21 mouse cellular contexts compared by ENCODE assay signal in the genomic region with DNA sequence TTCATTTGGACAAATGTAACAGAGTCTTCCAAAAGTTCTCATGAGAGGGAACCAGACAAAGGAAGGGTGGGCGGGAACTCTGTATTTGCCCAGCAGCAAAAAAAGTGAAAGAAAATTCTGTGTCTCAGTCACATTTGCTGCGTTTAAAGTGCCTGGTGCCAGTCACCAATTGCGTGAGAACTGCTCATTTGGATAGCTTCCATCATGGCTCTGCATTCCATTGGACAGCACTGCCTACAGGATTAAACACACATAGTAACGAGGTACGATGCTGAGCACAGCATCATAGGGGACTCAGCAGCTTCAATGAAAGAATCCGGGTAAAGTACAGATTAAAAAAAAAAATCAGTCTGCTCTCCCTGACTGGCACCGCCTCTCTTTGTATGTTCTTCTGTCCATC.
A peak's percentile ranks its signal among the peaks of the same experiment; 100 is the strongest.
DNase-seq lines count a peak whose midpoint lies in the region; ATAC-seq and TF ChIP-seq lines count a peak whose summit lies in the region.
"Had no signal": no experiment of that assay in that cellular context is flagged by ENCODE, and none has a peak within 500 bp of the region (broad histone marks: within the 10 kb centered on the region; RNA-seq: fewer than 3 reads in every experiment).

No protein-coding gene starts in this region.

- POLR2A ChIA-PET in Patski (lab: Charles Lee) = no interaction called here

- peaks cover 6% of the 10 kb centered on the region; the same call in 1 of the 2 replicates for H3K4me1 ChIP-seq in kidney, adult 2 months (ENCODE audit: control insufficient read depth, insufficient read depth, low read length)
- H3K4me1 ChIP-seq in forebrain, postnatal 0 days (ENCODE audit: insufficient read depth) = no peaks in the 10 kb centered on the region
- H3K4me1 ChIP-seq: hindbrain, embryonic 15.5 days had no signal

- peak; percentile 48 for ATAC-seq in Patski
- ATAC-seq in forebrain, postnatal 0 days = peak; percentile 61
- ATAC-seq: inflammation-experienced regulatory T-cells, adult 6 months; intestine, postnatal 0 days had no signal

- no peak overlapping the region for H3K4me3 ChIP-seq in kidney, adult 2 months (ENCODE audit: insufficient read depth, low read depth, low read length)
- H3K4me3 ChIP-seq in forebrain, postnatal 0 days (ENCODE audit: low read depth, low read length) = no peak overlapping the region
- H3K4me3 ChIP-seq: embryonic facial prominence, embryonic 13.5 days; heart, adult 2 months; heart, embryonic 12.5 days; hindbrain, embryonic 10.5 days; hindbrain, embryonic 15.5 days had no signal

- no peaks in the 10 kb centered on the region for H3K36me3 ChIP-seq in kidney, adult 2 months (ENCODE audit: control insufficient read depth, insufficient read depth, low read length)
- H3K36me3 ChIP-seq in forebrain, postnatal 0 days (ENCODE audit: insufficient read depth) = no peaks in the 10 kb centered on the region
- H3K36me3 ChIP-seq: embryonic facial prominence, embryonic 13.5 days; heart, embryonic 12.5 days; hindbrain, embryonic 10.5 days; hindbrain, embryonic 15.5 days had no signal

- no peak for TF ChIP-seq CTCF in kidney, adult 2 months (conservative IDR thresholded peaks at IDR 0.05; ENCODE audit: insufficient read depth, insufficient read length, low read depth, low read length)
- TF ChIP-seq CTCF in Patski (IDR thresholded peaks at IDR 0.05) = no peak
- TF ChIP-seq CTCF in brain, embryonic 14.5 days (IDR thresholded peaks at IDR 0.05; ENCODE audit: borderline replicate concordance, extremely low read depth, insufficient read depth, insufficient read length) = no peak
- no peak for TF ChIP-seq CTCF in forebrain, postnatal 0 days (IDR thresholded peaks at IDR 0.05; ENCODE audit: low read depth)

- H3K9me3 ChIP-seq in forebrain, postnatal 0 days (ENCODE audit: low read length) = no peaks in the 10 kb centered on the region
- H3K9me3 ChIP-seq: embryonic facial prominence, embryonic 13.5 days; heart, embryonic 12.5 days; hindbrain, embryonic 10.5 days; hindbrain, embryonic 15.5 days had no signal

- DNase-seq in kidney, adult 2 months = peak; percentile 15
- no peak for DNase-seq in kidney, adult 11 months
- DNase-seq in Patski (ENCODE audit: low read depth, low spot score) (no peak), MN1 (ENCODE audit: low spot score) (no peak)
- peak; percentile 84 for DNase-seq in brain, embryonic 14.5 days (ENCODE audit: low read depth)
- peak; percentile 48 for DNase-seq in forebrain, postnatal 0 days
- DNase-seq in heart, adult 11 months = no peak
- DNase-seq: adrenal gland, adult 8-10 months; adrenal gland, postnatal 36 days; cerebellum, adult 11-12 months; cerebellum, adult 9-10 months; cerebellum, postnatal 25 days; gastrocnemius, postnatal 10 days; heart, adult 2 months had no signal

- no peak overlapping the region for H3K9ac ChIP-seq in forebrain, postnatal 0 days
- H3K9ac ChIP-seq: embryonic facial prominence, embryonic 13.5 days; heart, embryonic 12.5 days; hindbrain, embryonic 15.5 days had no signal

- TF ChIP-seq POLR2A in kidney, adult 2 months (IDR thresholded peaks at IDR 0.05; ENCODE audit: low read depth, low read length) = no peak
- TF ChIP-seq POLR2A in brain, embryonic 14.5 days (IDR thresholded peaks at IDR 0.05; ENCODE audit: borderline replicate concordance, extremely low read depth, insufficient read depth, insufficient read length, poor library complexity, severe bottlenecking) = no peak

- 43% methylated on average over 7 of the region's 7 CpGs for WGBS in kidney, adult 2 months
- 26% methylated on average over 7 of the region's 7 CpGs for WGBS in forebrain, postnatal 0 days

- in situ Hi-C loops in Patski (cut with MboI; ENCODE audit: low pct_unique_long_range_greater_than_20kb) = loop anchor here (5.0 to 10.0 kb wide), 2 partner anchors 47 to 604 kb away; no protein-coding TSS in a partner anchor

- H3K4me2 ChIP-seq in forebrain, postnatal 0 days (ENCODE audit: low read depth) = peak overlapping the region; percentile 10; the same call in 1 of the 2 replicates
- H3K4me2 ChIP-seq: embryonic facial prominence, embryonic 13.5 days; heart, embryonic 12.5 days; hindbrain, embryonic 15.5 days had no signal

- H3K27ac ChIP-seq in kidney, adult 2 months (ENCODE audit: insufficient read depth, low read depth, low read length) = no peak overlapping the region
- no peak overlapping the region for H3K27ac ChIP-seq in forebrain, postnatal 0 days (ENCODE audit: low read depth, low read length)
- H3K27ac ChIP-seq: embryonic facial prominence, embryonic 13.5 days; heart, adult 2 months; hindbrain, embryonic 10.5 days; hindbrain, embryonic 15.5 days had no signal

- no peaks in the 10 kb centered on the region for H3K27me3 ChIP-seq in kidney, adult 2 months (replicated peaks; ENCODE audit: control insufficient read depth, insufficient read depth, low read length)
- no peaks in the 10 kb centered on the region for H3K27me3 ChIP-seq in Patski
- no peaks in the 10 kb centered on the region for H3K27me3 ChIP-seq in forebrain, postnatal 0 days (ENCODE audit: insufficient read depth, low read length)
- H3K27me3 ChIP-seq: CH12.LX; embryonic facial prominence, embryonic 13.5 days; heart, embryonic 12.5 days; hindbrain, embryonic 15.5 days had no signal

- CTCF ChIA-PET in Patski (lab: Charles Lee) = interaction anchor here (1.0 to 1.7 kb wide), 3 partner anchors 8 to 24 kb away, joined by 3 to 5 read pairs (median 4); no protein-coding TSS in a partner anchor

Comparison
In these comparisons a context has a peak if more than half of its experiments do, and no peak if none do; other contexts are left out.
1. DNase-seq: peak in kidney, adult 2 months (single experiment), brain, embryonic 14.5 days (single experiment) and forebrain, postnatal 0 days (single experiment); none in kidney, adult 11 months (single experiment), Patski (single experiment), heart, adult 11 months (single experiment) and MN1 (single experiment).